Mouse (Mus musculus): Measurements from ENCODE around the gene Prnp.

Prnp gene

DNA sequence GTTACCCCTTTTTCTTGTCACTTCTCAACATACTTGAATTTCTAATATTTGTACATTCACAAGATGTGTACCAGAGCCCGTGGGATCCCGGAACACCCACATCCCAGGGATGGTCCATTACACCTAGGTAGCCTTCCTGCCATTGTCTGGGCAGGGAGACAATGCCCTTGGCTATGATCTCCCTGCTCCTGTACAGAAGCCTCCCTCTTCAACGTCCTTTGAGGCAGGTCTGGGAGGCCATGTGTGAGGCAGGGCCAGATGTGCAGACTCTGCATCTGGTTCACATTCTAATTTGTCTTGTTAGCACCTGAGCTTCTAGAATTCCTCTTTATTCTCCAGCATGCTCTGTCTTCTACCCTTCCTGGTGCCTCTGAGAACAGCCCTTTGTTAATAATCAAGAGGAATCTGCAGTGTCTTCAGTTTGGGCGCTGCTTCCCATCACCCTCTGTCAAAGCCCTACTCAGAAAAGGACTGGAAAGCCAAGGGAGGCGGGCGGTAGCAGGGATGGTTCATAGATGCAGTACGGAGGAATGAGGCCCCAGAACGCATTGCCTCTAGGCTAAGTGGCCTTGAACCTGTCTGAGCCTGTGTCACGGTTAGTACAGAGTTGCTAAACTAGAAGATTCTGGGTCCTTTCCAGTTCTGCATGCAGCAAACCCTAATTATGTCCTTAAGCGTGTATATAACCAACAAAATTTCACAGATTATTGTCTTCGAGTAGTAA, 39.4 kb downstream of the Prnp start:
- DNase-seq (ENCODE audit: low read depth, low spot score) = no peak

DNA sequence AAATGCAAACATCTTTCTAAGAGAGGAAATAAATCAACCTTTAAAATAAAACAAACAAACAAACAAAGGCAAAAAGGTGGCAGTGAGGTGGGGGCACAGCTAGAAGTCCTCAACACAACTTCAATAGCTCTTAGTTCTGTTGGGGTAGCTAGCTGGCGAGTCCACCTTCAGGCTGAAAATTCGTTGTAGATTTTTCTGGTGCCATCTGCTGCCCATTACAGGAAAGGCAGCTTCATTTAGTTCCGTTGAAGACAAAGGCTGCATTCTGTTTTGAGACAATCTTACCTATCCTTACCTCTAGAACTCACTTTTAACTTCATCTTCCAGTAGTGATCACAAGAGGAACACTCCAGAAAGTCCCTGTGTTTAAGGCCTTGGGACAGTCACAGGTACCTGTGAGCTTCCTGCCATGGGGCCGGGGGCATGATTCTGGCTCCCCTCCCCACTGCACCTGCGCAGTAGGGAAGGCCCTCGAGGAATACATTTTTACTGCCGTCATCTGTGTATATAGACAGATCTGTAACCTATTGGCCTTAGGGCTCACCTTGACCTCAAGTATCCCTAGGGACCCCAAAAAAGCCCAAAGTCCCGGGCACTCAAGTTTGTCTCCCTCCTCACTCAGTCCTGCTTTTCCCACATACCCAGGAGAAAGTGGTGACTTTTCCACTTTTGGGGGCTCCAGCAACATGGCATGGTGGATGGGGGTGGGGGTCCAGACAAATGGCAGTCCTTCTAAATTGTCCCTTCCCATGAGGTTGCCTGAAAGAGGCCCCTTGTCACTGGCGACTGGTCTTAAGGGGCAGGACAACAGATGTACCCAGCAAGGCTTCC, 40.3 kb downstream of the Prnp start:
- DNase-seq (ENCODE audit: low read depth, low spot score) = no peak

DNA sequence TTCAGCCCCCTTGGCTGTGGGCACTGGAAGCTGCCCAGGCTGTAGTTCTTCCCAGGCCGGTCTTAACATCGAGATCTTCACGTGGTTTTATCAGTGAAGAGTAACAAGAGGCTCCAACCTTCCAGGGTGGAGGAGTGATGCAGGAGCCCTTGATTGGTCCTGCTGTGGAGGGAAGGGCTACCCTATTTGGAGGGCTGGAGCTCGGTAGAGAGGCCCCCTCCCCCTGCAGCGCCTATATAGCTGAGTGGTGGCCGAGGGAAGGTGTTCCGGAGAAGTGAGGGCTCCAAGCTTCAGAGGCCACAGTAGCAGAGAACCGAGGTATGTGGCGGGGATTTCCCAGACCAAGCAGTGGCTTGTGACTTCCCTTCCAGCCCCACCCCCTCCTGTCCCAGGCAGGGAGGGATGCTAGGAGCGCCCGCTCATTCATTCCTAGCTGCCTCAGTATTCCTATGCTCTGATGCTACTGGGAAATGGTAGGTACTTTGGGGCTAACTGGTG, 40.9 kb downstream of the Prnp start, which contains the start of gene Prnd:
Gene Prnd, plus strand, starts transcription at position 264 of the 498 bp plus-strand sequence.
- no peak for DNase-seq (ENCODE audit: low read depth, low spot score)

DNA sequence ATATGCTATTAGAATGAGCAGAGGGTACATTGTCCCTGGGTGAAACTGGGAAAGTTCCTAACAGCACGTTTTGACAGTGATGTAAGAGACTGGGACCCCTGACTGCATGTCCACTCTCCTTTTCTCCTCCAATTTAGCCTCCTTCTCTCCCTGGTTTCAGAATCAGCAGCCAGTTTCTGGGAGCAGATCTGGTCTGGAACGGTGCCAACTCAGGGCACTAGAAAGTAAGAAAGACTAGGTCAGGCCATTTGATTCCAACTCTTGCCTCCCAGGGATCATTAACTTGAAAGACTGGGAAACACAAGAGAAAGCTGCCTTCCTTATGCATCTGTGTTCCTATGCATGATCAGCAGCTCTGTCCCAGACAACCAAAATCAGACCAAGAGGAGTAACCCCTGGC, 42.7 kb downstream of the Prnp start:
- DNase-seq (ENCODE audit: low read depth, low spot score) = no peak

DNA sequence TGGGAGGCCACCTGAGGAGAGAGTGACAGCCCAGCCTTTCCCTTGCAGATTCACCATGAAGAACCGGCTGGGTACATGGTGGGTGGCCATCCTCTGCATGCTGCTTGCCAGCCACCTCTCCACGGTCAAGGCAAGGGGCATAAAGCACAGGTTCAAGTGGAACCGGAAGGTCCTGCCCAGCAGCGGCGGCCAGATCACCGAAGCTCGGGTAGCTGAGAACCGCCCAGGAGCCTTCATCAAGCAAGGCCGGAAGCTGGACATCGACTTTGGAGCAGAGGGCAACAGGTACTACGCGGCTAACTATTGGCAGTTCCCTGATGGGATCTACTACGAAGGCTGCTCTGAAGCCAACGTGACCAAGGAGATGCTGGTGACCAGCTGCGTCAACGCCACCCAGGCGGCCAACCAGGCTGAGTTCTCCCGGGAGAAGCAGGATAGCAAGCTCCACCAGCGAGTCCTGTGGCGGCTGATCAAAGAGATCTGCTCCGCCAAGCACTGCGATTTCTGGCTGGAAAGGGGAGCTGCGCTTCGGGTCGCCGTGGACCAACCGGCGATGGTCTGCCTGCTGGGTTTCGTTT, 43.3 kb downstream of the Prnp start:
- DNase-seq (ENCODE audit: low read depth, low spot score) = no peak

DNA sequence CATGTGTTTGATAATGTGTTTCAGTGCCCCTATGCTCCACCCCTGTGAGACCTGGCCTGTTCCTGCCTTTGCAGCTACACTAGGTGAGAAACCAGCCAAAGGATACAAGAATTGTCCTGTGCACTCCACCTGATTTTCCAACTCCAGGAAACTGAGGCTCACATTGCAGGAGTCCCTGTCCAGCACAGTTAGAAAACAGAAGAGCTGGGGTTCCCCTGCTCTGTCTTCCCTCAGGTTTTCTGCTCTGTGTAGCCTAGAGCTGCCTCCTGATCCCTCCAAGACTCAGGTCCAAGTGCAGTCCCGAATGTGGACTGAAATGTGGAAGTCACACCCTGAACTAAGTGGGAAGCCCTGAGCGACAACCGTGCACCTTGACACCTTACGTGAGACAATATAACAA, 44.0 kb downstream of the Prnp start:
- DNase-seq (ENCODE audit: low read depth, low spot score) = no peak

DNA sequence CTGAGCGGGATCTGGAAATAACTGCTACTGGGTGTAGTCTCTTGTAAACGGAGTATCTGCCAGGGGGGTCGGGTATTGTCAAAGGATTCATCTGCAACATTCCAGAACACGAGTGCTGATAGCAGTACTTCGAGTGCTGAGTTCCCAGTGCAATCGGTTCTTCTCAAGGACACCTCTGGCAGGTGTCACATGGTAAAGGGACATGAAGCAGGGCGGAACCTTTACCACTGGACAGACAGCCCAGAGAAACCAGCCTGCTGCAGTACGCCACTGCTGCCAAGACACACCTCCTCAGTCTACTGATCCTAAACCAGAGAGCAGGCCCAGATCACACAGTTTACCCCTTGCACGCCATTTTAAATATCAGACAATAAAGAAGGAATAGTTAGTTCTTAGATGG, 45.1 kb downstream of the Prnp start:
- DNase-seq (ENCODE audit: low read depth, low spot score) = no peak

DNA sequence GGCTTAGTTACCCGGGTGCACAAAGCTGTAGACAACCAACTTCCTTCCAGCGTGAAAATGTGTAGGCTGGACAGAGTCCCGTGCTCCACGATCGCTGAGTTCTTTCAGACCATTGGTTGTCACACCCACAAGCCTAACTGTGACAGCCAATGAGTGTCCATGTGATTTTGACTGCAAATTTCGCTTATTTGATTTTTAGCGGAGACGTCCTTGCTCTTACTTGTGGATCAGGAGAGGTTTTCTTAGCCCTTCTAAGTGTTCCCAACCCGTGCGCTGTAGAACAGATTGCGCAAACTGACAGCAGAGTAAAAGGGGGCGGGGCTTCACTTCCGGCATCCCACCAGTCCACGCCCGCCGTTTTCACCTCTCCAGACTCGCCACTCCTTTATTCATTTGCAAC, 45.5 kb downstream of the Prnp start:
- DNase-seq (ENCODE audit: low read depth, low spot score) = no peak

DNA sequence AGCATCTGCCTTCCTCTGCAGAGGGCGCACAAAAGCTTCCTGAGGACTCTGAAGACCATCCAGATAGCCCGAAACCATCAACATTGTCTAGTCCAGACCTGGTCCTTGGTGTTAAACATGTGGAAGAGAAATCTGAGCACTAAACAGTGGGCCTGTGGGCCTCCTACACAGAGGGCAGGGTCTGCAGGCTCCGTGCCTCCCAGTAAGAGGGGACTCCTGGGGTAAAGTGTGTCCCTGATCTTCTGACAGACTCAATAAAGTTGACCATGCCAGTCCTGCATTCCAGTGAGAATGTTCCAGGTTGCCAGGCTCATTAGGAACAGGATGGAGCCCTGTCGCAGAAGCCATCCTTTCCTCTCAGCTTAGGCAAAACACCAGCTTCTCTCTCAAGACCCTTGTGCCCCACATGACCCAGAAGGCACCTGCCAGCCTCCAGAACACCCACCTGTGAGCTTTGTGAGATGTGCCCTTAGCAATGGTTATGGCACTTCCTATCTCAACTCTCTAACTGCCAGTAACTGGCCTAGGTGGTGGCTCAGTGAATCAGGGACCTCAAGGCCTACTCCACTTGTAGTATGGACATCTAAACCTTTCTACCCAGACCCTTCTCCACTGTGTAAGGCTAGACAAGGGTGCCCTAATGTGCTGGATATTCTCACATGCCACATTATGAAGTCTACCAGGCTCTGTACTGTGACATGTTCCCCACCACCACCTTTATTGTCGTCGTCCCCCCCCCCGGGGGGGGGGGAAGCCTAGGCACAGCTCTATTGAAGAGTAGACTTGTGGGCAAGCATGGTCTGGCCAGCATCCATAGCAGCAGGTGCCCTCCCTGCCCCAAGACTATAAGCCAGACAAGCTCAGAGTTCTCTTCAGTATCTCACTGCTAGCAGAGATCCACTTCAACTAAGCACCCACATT, 46.9 kb downstream of the Prnp start:
- DNase-seq (ENCODE audit: low read depth, low spot score) = no peak

DNA sequence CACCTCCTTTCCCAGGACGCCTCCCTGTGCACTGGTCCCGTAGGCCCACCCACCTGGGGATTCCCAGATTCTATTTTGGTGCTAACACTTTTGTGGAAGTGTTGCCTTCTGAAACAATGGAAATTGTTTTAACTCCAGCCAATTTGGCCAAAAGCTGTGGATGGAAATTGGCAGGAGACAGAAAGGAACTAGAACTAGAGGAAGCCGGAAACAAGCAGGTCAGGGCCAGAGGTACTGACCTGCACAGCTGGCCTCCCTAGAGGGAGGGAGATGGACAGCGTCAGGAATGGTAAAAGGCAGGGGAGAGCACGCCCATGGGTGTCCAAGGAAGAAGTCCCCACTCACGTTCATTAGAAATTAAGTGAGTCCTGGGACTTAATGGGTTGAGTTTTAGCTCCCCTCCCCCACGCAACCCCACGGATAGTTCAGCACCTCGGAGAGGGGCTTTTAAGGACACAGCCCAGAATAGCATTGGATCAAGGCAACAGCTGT, 48.0 kb downstream of the Prnp start:
- DNase-seq (ENCODE audit: low read depth, low spot score) = no peak

DNA sequence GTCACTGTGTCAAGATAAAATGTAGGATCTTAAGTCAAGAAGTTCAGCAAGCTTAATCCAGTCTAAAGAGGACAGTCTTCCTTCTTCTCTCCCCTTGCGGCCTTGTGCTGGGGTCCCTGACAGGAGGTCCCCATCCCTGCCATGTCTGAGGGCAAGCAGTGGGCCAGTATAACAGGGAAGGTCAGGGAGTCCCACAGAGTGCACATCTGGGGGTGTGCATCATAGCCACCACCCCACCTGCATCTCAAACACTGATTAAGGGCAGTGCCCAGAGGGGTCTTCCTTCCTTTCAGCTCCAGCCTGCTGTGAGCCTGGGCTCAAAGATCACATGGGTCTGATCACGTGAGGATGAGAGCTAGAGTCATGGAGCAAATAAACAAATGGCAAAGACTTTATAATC, 51.9 kb downstream of the Prnp start:
- no peak for DNase-seq (ENCODE audit: low read depth, low spot score)

DNA sequence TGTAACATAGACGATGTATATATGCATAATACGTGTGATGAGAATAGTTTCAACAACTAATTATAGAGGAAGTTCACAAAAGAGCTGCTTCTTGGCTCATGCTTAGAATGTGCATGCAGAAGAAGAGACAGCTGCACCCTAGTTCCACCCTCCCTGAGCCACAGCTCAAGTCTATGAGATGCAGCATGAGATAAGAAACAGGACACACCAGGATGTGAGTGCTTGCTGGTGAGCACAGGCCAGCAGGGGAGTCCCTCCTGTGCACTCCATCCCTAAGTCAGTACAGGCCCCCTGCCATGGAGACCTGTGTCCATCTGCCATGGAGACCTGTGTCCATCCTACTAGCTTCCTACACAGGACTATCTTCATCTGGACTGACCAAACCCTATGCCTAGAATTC, 60.9 kb downstream of the Prnp start:
- DNase-seq (ENCODE audit: low read depth, low spot score) = no peak

DNA sequence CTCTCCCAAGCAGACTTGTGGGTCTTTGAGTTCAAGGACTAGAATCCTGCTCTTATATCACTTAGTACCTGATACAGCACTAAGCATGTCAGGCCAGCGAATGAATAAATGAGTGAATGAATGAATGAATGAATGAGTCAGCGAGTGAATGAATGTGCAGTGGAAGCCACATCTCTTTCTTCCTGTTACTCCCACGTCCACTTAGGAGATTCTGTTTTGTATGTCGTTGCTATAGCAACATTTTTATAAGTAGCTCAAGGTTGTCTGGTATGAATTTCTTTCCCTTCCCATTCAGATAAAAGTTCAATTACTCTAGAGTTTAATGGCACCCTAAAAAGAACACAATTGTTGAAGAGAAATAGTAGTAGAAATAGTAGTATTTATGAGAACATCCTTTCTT, 61.4 kb downstream of the Prnp start:
- no peak for DNase-seq (ENCODE audit: low read depth, low spot score)

DNA sequence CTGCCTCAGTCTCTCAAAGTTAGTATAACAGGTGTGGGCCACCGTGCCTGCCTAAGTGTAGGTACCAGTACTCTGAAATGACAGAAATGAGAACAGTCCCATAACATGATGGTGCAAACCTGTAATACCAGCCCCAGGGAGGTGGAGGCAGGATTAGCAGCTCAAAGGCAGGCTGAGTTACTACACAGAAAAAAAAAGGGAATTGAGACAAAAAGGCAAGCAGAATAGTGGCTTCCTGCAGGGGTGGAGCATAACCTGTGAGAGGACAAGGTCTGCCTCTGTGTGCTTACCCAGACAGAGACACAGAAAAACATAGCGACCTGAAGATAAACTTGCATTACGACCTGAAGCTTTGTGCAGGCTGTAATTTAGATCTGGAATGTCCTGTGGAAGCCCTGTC, 66.9 kb downstream of the Prnp start:
- no peak for DNase-seq (ENCODE audit: low read depth, low spot score)

DNA sequence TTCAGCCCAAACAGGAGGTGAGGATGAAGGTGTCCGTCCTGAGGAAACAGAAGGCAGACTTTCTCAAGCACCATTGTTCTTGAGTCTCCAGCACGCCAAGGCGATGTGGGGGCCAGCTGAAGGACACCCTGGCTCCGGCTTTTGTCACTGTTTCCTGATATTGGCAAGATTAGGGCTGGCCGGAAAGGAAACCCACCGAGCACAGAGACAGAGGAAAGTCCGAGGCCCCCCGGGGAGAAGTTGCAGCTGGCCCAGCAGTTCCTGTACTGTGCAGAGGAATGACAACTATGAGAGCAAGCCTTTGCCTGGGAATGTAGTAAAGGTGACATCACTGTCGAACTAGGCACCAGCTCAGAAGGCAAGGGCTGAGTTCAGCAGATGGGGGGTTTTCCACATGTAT, 71.1 kb downstream of the Prnp start:
- no peak for DNase-seq (ENCODE audit: low read depth, low spot score)

DNA sequence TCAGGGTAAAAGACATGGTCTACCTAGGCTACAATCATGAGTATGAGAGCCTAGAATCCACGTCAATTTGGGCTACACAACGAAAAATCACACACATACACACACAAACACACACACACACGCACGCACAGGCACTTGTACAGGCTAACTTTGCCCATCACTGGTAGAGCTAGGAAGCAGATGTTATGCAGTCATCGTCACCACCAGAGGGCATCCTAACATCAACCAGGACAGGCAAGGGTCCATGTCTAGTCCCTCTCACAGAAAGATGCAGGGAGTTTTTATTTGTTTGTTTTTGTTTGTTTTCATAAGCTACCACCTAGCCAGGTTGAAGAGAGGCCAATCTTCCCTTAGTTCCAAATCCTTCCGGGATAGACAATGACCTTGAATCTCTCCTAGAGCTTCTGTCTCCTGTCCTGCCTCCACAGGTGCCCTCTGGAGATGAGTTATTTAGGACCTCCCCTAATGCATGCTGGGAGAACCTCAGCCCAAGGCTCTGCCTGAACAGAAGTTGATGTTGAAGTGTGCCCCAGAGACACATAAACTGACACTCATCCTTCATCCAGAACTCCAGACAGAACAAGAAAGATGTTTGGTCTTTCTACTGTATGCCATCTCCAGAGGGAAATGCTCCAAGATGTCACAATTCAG, 72.9 kb downstream of the Prnp start:
- peak; percentile 68 for DNase-seq (ENCODE audit: low read depth, low spot score)

DNA sequence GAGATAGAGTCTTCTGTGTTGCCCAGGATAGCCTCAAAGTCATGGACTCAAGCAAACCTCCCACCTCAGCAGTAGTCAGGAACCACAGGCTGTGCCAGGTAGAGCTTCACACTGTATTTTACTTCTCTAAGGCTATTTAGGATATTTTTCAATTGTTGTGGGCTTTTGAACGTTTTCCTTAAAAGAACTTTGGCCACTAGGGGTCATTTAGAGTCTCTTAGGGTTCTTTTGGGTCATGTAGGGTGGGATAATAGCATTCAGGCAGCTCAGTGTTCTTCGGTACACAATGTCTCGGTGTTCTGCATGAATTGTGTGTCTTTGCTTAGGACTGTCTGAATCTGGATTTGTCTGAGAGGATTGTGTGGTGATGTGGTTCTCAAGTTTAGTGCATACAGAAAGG, 78.2 kb downstream of the Prnp start:
- DNase-seq (ENCODE audit: low read depth, low spot score) = no peak

All from forelimb bud, embryonic 11.5 days (tissue).